Mouse (Mus musculus) activated CD4-positive, CD25-positive, alpha-beta regulatory T cell (primary cell): ENCODE results near the gene Nt5c1b. TPM values are rescaled to one million over a fixed set of nuclear protein-coding genes. Genes with fewer than 3 reads are reported as not detected.

ENCODE experiments used
- polyA plus RNA-seq, 2 experiments: library from polyadenylated mRNA; unstranded; fragments of 100-300 nt; shearing (Covaris generic); gene quantifications; one replicate each; pipeline ENCODE4 v1.2.1; 2017

Gene Nt5c1b
- under 1 TPM in 1 of 2 experiments, not detected in 1; 0.17 TPM for polyA plus RNA-seq

GRCm38 (mm10) chr12:10369673-10370072 is at the start of gene Nt5c1b:
TSS of gene Nt5c1b (plus strand) at chr12:10369973.

GRCm38 (mm10) chr12:10390671-10391441 is 21.1 kb downstream of the Nt5c1b start, which contains the start of gene Rdh14:
TSS of gene Rdh14 (plus strand) at chr12:10390772.

Other genes starting within 250 kb of the Nt5c1b start
- 10 to 100 TPM; 30.9 to 31.1 TPM for gene Rdh14, start 20.8 kb downstream of the Nt5c1b start, polyA plus RNA-seq